Mouse (Mus musculus): ENCODE measurements around the gene Pum3. TPM values are rescaled to one million over a fixed set of nuclear protein-coding genes. Genes with fewer than 3 reads are reported as not detected.

The Pum3 gene
- total RNA-seq, 2 experiments from 2014 or later: 28.8 to 29.1 TPM

Other genes with a start within 250 kb of the Pum3 start
- gene Vldlr, start 213.3 kb downstream of the Pum3 start, total RNA-seq (2021): 100 to 1,000 TPM; 169 to 170 TPM
- gene Kcnv2, start 107.2 kb downstream of the Pum3 start, total RNA-seq (2021): 1 to 10 TPM in 1 of 2 experiments, under 1 TPM in 1; 0.41 to 1.2 TPM